Mouse (Mus musculus) intestine, embryonic 14.5 days (tissue): ENCODE data around the gene Akap8. TPM values are rescaled to one million over a fixed set of nuclear protein-coding genes. Genes with fewer than 3 reads are reported as not detected.

Experiments used
- ATAC-seq: fragments of 200-750 bp; cut with Nextera tagmentation; replicated peaks from 2 replicates; pipeline ENCODE4 v1.8.0; 2017; ENCODE audit warnings: low read depth, moderate number of reproducible peaks, moderate TSS enrichment, moderate library complexity; ENCODE audit not compliant: low FRiP score, low TSS enrichment
- DNase-seq: peaks from one replicate; pipeline ENCODE4 v3.0.0-alpha.2; 2018; ENCODE audit warnings: low spot score
- H3K27ac ChIP-seq: fragments of 300-500 bp; sonication (generic); 2 replicates; pipeline ENCODE4 v1.5.1; 2014; ENCODE audit warnings: low read depth, mild to moderate bottlenecking, control low read depth
- H3K27me3 ChIP-seq: fragments of 300-500 bp; sonication (generic); replicated peaks from 2 replicates; pipeline ENCODE4 v1.6.1; 2014; ENCODE audit warnings: low read length, control low read depth; ENCODE audit not compliant: control insufficient read depth, insufficient read depth
- H3K36me3 ChIP-seq: fragments of 300-500 bp; sonication (generic); 2 replicates; pipeline ENCODE4 v1.6.1; 2014; ENCODE audit warnings: low read length, control low read depth; ENCODE audit not compliant: control insufficient read depth, insufficient read depth
- H3K4me1 ChIP-seq: fragments of 300-500 bp; sonication (generic); replicated peaks from 2 replicates; pipeline ENCODE4 v1.6.1; 2014; ENCODE audit warnings: low read length, control low read depth, mixed read lengths; ENCODE audit not compliant: control insufficient read depth, insufficient read depth
- H3K4me2 ChIP-seq: fragments of 300-500 bp; sonication (generic); 2 replicates; pipeline ENCODE4 v1.6.1; 2014; ENCODE audit warnings: low read length
- H3K4me3 ChIP-seq: fragments of 300-500 bp; sonication (generic); 2 replicates; pipeline ENCODE4 v1.5.1; 2014; ENCODE audit warnings: low read depth, low read length, control low read depth, mixed read lengths
- H3K9ac ChIP-seq: fragments of 300-500 bp; sonication (generic); 2 replicates; pipeline ENCODE4 v1.6.1; 2014; ENCODE audit warnings: mild to moderate bottlenecking, low read length
- H3K9me3 ChIP-seq: fragments of 300-500 bp; sonication (generic); 2 replicates; pipeline ENCODE4 v1.6.1; 2016; ENCODE audit warnings: low read length, control low read depth; ENCODE audit not compliant: control insufficient read depth
- whole genome bisulfite sequencing: fragments of 180-500 bp; shearing (Covaris S2); extraction: QIAGEN DNeasy Blood & Tissue Kit; methylation state at CpG from one replicate; pipeline ENCODE4 v1.1.7; 2014; 5-methylcytosine and 5-hydroxymethylcytosine counted together
- polyA plus RNA-seq: library from polyadenylated mRNA; unstranded; fragments of >200 nt; fragmentation: Nextera tagmentation; extraction: Ambion mirVana; gene quantifications from 2 replicates; pipeline ENCODE4 v1.2.1, GENCODE M21; 2014

Gene Akap8
- polyA plus RNA-seq, 1 experiment from 2014 or later, result 51.8 TPM

- H3K27ac ChIP-seq, result no peak overlapping the region
- no peak overlapping the region for H3K4me3 ChIP-seq
- H3K27me3 ChIP-seq, result no peaks in the 10 kb centered on the region
- H3K4me2 ChIP-seq, result no peak overlapping the region
- H3K9me3 ChIP-seq, result no peaks in the 10 kb centered on the region
- H3K4me1 ChIP-seq, result 0 out of 2 replicates have a peak, but pooled peaks cover 2% of the 10 kb centered on the region
- H3K36me3 ChIP-seq, result 0 out of 2 replicates have a peak, but pooled peaks cover 5% of the 10 kb centered on the region
- no peak overlapping the region for H3K9ac ChIP-seq
- 85% methylated on average over 2 of the region's 2 CpGs for WGBS
- ATAC-seq (no peak), DNase-seq (no peak)
Measured at GRCm38 (mm10) chr17:32256896-32257295, 64.1 kb downstream of the Akap8 start.

Other genes starting within 250 kb of the Akap8 start
- 13.3 and 13.8 TPM in 2 replicates for gene Notch3, start 154.4 kb downstream of the Akap8 start, polyA plus RNA-seq
- not detected in 2 replicates for gene Ephx3, start 131.7 kb downstream of the Akap8 start, polyA plus RNA-seq
- gene Brd4, start 36.5 kb downstream of the Akap8 start, polyA plus RNA-seq, result 90.2 and 91.9 TPM in 2 replicates
- gene Akap8l, start 29.4 kb upstream of the Akap8 start, polyA plus RNA-seq, result 64.4 and 79.0 TPM in 2 replicates
- 30.8 and 32.3 TPM in 2 replicates for gene Wiz, start 68.2 kb upstream of the Akap8 start, polyA plus RNA-seq
- gene Rasal3, start 82.3 kb upstream of the Akap8 start, polyA plus RNA-seq, result 2.1 and 2.2 TPM in 2 replicates
- 0.11 and 0.30 TPM in 2 replicates for gene Pglyrp2, start 102.9 kb upstream of the Akap8 start, polyA plus RNA-seq
- 0.62 and 0.63 TPM in 2 replicates for gene Cyp4f39, start 131.5 kb upstream of the Akap8 start, polyA plus RNA-seq
- 6.9 and 7.7 TPM in 2 replicates for gene Cyp4f17, start 184.8 kb upstream of the Akap8 start, polyA plus RNA-seq
- 16.0 and 18.6 TPM in 2 replicates for gene Cyp4f16, start 215.3 kb upstream of the Akap8 start, polyA plus RNA-seq